Mouse (Mus musculus) T-helper 1 cell (primary cell): ENCODE results near the gene Tmem89.

ENCODE experiments used
- in situ Hi-C: fragments of 300-600 bp; cut with MboI, MseI; formaldehyde crosslinking; loops from one replicate; pipeline ENCODE4 v1.15.1; 2025; ENCODE audit warnings: high pct_unique_total_duplicates

The Tmem89 gene

DNA sequence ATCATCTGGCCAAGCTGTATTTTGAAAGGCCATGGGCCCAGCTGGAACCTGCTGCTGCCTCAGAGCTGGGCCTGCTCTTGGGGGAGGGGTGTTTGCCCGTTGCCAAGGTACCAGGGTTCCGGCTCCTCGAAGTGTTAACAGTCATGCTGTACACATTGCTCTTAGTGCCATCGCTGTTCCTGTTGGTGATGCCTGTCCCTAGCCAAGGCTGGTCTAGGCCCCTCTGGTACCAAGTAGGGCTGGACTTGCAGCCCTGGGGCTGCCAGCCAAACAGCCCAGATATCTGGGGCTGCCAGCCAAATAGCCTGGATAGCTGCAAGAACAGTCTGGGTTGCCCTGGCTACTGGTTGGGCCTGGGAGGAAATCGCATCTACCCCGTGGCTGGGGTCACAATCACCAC, at the start of gene Tmem89:
TSS of gene Tmem89 (plus strand) at position 129 of the 400 bp plus-strand sequence.
- in situ Hi-C loops: loop anchor here (10.0 kb wide), 3 partner anchors 210 to 1530 kb away; no protein-coding TSS in a partner anchor

DNA sequence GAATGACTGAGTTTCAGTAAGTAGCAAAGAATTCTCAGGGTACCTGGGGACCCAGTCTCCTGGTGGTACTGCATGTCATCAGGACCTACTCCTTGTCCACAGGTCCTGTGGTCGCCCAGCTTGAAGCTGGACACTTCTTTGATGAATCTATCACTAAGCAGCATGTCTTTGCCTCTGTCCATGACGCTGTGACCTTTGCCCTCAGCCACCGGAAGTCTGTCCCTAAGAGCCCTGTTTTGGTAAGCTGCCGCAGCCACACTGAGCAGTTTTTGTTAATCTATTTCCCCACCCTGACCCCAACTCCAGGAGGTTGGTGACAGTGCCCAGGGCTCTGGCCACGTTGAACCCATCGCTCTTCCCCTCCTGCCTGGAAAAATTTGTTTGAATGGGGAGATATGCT, 2.1 kb upstream of the Tmem89 start:
- in situ Hi-C loops: loop anchor here (10.0 kb wide), 3 partner anchors 208 to 1528 kb away; no protein-coding TSS in a partner anchor

DNA sequence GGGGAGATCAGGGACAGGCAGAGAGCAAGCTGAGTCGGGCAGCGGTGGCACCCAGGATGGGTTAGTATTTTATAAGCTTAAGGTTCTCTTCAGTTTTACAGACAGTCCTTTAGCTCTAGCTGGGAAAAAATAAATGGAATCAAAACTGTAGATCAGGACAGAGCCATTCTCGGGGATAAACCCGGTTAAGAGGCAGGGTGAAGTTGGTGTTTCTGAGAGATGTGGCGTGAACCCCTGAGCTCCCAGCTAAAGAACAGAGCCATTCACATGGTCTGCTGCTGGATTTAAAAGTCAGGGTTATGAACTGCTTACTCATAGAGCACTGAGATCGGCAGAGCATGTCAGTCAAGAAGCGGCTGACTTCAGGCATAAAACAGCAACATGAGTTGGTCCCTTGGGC, 1.3 kb upstream of the Tmem89 start:
- in situ Hi-C loops: loop anchor here (10.0 kb wide), 3 partner anchors 208 to 1528 kb away; no protein-coding TSS in a partner anchor

DNA sequence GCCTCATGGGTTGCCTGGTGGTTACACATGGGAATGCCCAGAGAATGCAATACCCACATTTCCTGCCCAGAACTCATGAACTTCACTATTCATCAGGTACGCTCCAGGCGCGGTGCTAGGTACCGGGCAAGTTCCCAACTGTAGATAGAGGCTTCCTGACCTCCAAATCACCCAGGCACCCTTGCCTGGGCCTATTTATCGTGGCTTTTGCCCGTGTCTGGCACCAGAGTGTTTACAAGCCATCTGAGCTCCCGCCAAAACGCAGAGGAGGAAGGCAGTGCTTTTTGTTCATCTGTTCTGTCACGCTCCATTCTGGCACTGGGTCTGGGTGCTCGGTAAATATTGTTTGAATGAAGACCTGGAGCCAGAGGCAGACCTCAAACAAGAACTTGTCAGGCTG, 798 bp upstream of the Tmem89 start:
- in situ Hi-C loops: loop anchor here (10.0 kb wide), 3 partner anchors 209 to 1529 kb away; no protein-coding TSS in a partner anchor

DNA sequence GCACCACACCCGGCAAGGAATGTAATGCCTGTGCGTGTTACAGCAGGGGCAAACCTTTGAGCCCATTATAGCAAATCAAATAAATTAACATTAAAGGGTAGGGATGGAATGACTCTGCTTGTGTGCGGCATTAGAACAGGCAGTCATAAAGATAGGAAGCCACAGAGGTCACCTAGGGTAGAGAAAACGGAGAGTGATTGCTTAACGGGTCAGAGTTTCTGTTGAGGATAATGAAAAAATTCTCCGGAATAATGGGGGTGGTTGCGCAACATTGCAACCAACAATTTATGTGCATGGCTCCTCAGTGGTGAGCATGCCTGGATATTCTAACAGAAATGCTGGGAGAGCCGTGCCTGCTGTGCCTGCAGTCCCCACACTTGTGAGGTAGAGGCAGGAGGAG, 11.5 kb downstream of the Tmem89 start:
- in situ Hi-C loops: no loop called here

DNA sequence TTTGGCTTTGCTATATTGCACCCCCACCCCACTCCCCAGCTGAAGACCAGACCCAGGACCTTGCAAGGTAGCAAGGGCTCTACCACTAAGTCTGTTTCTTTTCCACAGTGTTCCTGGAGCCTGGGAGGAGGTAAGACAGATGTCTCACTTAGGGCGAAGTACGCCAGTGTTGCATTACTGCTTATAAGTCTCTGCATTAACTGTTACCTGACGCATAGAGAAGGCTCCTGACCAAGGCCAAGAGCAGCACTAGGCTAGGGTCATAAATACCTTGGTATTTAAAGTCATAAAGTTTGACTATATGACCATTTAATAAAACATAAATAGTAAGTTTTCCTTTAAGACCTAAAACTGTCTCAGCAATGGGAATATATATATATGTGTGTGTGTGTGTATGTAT, 14.0 kb downstream of the Tmem89 start:
- in situ Hi-C loops: no loop called here

DNA sequence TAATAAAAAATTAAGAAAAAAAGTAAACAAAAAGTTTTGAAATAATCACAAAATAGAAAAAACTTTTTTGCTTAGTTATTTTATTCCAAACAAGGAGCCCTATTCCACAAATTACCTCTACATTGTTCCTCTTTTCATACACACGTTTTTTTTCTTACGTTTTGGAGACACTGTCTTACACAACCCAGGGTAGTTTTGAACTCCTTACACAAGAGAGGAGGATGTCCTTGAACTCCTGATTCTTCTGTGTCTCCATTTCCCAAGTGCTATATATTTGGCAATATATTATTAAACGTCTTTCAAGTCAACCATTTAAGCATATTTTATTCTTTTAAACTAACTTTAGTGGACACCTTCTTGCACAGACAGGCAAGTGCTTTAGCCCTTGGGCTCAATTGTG, 21.6 kb downstream of the Tmem89 start:
- in situ Hi-C loops: loop anchor here (5.0 kb wide), 1 partner anchor 179 kb away; no protein-coding TSS in a partner anchor

DNA sequence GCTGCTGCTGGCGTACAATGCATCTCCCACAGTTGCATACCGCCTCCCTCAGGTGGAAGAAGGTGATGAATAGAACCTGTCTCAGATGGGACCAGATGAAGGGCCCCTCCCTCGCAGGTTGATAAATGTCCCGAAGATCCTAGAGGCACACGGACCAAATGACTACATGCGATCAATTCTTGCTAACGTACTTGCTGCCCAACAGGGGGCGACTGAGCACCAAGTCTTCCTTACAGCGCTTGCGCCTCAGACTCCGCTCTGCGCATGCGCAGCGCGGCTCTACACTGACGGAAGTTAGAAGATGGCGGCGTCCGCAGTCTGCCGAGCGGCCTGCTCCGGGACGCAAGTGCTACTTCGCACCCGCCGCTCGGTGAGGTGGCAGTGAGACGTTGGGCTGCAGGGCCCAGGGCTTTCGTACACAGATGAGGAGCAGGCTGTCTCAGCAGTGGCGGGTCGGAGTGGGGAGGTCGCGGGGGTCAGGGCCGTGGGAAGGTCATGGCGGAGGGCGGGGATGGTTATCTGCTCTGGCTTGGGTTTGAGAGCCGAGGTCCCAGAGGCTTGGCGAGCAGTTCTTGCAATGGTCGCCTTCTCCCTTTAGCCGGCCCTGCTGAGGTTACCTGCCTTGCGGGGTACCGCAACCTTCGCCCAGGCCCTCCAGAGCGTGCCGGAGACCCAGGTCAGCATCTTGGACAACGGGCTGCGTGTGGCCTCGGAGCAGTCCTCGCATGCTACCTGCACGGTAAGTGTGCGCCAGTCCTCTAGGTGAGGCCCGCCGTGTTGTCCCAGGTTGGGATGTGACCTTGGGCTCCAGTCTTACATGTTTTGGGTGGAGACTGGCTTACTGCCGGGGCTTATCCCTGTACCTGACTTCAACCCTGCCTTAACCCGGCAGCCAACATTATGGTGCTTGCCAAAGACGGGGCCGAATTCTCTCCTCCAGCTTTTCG, 22.3 kb downstream of the Tmem89 start, which contains the start of gene Uqcrc1:
TSS of gene Uqcrc1 (plus strand) at position 216 of the 947 bp plus-strand sequence.
- in situ Hi-C loops: loop anchor here (5.0 kb wide), 1 partner anchor 179 kb away; no protein-coding TSS in a partner anchor

DNA sequence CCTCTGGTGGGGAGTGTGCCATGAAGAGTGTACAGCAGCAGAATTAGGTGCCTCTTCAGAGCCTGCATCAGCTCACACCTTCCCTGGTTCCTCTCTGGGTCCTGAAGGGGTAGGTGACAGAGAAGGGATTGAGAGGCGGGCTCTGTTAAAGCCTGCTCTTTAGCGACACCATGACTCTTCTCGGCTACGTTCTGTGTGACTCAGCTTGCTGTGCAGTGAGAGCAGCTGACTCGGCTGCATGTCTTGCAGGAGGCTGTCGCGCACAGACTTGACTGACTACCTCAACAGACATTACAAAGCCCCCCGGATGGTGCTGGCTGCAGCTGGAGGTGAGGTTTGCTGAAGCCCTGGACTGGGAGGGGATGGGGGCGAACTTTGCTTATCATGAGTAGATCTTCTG, 30.7 kb downstream of the Tmem89 start:
- in situ Hi-C loops: no loop called here

DNA sequence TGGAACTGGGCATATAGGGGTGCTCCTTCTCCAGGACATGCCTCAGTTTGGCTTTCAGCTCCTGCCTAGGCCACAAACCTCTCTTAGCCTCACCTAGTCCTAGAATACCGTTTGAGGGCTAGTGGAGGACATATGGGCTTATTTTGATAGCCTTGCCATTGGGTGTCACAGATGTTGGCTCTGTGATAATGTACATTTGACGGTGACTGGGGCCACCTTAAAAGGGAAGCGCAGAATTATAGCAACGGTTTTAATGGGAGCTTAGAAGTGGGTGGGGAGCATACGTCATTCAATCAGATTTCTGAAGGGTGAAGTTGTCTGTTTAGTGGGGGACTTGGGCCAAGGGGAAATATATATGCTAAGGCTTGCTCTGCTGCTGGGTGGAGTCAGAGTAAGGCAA, 31.2 kb downstream of the Tmem89 start:
- in situ Hi-C loops: no loop called here

DNA sequence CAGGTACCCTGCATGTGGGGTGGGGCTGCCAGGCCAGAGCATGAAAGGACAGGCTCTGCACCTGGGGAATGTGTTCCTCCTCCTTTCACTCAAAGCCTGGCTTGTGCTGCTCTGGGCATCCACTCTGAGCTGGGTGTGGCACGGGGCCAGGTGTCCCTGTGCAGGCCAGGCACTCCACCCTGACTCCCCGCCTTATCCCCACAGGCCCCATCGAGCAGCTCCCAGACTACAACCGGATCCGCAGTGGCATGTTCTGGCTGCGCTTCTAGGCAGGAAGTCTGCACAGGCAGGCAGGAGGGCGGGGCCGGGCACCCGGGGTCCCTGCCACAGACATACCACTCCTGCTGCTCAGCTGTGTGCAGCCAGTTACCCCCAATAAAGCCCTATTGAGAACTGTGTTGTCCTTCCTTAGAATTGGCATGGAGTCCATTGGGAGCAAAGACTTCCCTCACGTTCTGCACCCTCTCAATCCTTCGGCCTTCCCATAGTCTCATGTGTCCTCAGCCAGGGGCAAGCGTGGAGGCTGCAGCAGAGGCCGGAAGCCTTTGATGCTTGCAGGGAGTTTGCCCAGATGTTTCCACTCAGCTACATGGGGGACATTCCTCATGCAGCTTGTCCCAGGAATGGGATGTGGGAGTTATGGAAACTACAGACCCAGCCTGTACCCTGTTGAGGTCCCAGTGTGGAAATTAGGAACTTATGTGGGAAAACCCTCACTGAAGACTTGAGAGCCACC, 35.0 kb downstream of the Tmem89 start:
- in situ Hi-C loops: no loop called here

DNA sequence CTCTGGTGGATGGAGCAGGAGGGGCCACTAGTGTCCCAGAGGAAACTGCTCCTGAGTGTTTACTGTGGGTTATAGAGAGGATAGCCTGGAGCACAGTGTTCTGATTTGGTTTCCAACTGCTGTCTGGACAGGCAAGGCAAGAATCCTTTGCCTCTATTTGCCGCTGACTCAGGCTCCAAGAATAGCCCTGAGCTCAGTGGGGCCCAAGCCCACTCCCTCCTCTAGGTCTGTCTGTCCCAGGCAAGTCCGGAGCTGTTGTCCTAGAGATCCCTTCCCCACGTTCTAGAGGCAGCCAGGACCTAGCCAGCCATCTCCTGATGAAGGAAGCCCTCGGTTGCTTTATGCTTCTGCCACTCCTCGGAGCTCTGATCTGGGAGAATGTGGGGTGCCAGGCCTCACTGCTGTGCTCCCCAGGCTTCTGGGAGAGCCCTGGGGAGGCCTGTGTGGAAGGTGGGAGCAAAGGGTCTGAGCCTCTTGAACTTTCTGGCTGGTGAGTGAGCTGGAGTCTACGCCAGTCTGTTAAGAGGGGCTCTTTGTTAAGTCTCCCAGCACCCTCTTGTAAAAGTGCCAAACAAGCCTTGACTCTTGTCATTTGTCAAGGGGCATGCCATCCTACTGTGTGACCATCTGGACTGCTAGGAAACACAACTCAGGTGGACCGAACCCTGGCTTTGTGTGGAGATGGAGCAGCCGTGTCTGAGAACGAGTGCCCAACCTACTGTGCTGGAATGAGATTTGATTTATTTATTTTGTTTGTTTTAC, 35.7 kb downstream of the Tmem89 start:
- in situ Hi-C loops: no loop called here

DNA sequence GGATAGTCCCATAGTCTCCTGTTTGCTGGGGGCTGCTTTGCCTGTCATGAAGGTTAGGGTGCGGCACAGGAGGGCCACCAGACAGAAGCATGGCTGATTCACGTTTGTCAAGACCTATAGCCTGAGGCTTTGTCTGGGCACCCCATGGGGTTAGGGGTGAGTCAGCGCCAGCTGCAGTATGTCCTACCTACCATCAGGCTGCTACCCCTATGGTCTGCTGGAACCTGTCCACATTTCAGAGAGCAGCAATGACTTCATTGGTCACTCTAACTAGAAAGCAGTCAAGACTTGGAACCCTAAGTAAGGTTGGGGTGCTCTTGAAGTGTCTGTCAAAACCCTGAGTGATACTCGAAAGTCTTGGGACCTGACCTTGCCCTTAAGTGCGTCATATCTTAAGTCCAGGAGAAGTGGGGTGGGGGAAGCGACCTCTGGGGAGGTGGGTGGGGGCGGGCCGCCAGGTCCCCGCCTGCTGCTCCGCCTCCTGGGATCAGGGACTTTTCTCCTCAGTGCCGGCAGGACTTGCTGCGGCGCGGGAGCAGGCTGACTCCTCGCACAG, 38.7 kb downstream of the Tmem89 start, which contains the start of gene Col7a1:
TSS of gene Col7a1 (plus strand) at position 506 of the 556 bp plus-strand sequence.
- in situ Hi-C loops: no loop called here

DNA sequence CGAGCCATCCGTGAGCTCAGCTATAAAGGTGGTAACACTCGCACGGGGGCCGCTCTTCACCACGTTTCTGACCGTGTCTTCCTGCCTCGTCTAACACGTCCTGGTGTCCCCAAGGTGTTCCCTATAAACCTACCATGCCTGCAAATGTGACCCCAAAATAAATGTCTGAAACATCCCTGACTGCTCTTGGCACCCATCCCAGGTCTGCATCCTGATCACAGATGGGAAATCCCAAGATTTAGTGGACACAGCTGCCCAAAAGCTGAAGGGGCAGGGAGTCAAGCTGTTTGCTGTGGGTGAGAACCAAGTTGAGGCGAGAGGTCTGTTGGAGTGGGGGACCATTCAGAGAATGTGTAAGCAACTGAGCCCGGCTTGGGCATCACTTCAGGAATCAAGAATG, 40.8 kb downstream of the Tmem89 start:
- in situ Hi-C loops: no loop called here

DNA sequence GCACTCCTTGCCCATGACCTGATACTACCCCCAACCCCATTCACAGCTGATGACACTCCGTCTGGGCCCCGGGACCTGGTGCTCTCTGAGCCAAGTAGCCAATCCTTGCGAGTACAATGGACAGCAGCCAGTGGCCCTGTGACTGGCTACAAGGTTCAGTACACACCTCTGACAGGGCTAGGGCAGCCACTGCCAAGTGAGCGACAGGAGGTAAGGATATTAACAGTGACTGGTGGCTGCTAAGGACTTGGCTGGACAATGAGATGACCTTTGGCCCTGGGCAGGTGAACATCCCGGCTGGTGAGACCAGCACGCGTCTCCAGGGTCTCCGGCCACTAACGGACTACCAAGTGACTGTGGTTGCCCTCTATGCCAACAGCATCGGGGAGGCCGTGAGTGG, 41.4 kb downstream of the Tmem89 start:
- in situ Hi-C loops: no loop called here

DNA sequence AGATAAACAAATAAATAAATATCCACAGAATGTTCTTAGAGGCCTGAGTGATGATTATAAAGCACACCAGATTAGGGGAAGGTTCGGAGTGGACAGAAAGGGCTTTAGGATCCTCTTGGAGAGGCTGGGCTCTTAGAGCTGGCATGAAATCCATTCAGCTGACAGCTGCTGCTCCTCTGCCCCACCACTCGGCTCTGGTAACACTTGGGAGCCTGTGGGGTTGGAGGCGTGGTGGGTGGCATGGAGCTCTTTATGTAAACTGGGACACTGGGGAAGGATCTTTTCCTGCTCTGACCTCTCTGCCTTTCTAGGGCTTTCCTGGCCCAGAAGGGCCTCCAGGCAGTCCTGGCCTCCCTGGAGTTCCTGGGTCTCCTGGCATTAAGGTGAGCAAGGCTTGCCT, 49.2 kb downstream of the Tmem89 start:
- in situ Hi-C loops: no loop called here

DNA sequence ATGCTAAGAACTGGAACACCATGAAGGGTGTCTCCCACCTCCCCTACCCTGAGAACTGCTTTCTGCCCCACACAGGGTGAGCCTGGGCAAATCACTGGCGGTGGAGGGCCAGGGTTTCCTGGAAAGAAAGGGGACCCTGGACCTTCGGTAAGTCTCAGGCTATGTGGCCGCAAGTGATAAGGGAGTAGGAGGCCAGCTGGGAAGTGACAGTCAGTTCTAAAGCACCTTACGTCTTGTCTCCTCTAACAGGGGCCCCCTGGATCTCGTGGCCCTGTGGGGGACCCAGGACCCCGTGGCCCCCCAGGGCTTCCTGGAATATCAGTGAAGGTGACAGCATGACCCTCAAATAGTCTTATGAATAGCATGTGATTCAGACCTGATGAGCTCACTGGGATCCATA, 49.9 kb downstream of the Tmem89 start:
- in situ Hi-C loops: no loop called here
